Mouse (Mus musculus): ENCODE data around the gene Itpa. TPM values are rescaled to one million over a fixed set of nuclear protein-coding genes. Genes with fewer than 3 reads are reported as not detected.

The Itpa gene
- polyA plus RNA-seq (2016; fragmentation: Nextera tagmentation; extraction: Ambion mirVana) = 139 and 146 TPM in 2 replicates

- Histone ChIP-seq H3K27me3 (no peaks in the 10 kb centered on the region), H3K9me3 (no peaks in the 10 kb centered on the region), H3K36me3 (peaks cover 14% of the 10 kb centered on the region), H3K4me2 (replicated peaks) (peak within 1 kb of the TSS; percentile 87), H3K4me1 (peaks cover 28% of the 10 kb centered on the region), H3K4me3 (peak within 1 kb of the TSS; percentile 61), H3K9ac (replicated peaks) (peak within 1 kb of the TSS; percentile 71), H3K27ac (replicated peaks) (peak within 1 kb of the TSS; percentile 82)
- WGBS = under 1% methylated on average over 31 of the region's 31 CpGs
- peak; percentile 66 for ATAC-seq (ENCODE audit: low FRiP score, low read depth)
These were observed at the start of gene Itpa for GRCm38 (mm10) chr2:130667559-130667958. Gene Itpa (plus strand): TSS chr2:130667610.

GRCm38 (mm10) chr2:130618972-130619371 is 48.4 kb upstream of the Itpa start:
- WGBS = 94% methylated on average over 7 of the region's 7 CpGs
- H3K4me2 ChIP-seq (replicated peaks) = no peak overlapping the region
- H3K4me1 ChIP-seq = no peaks in the 10 kb centered on the region
- H3K4me3 ChIP-seq = no peak overlapping the region
- H3K36me3 ChIP-seq = peaks cover 63% of the 10 kb centered on the region
- H3K9me3 ChIP-seq = no peaks in the 10 kb centered on the region
- H3K27ac ChIP-seq (replicated peaks) = no peak overlapping the region
- ATAC-seq (ENCODE audit: low FRiP score, low read depth) = no peak
- H3K9ac ChIP-seq (replicated peaks) = no peak overlapping the region
- no peaks in the 10 kb centered on the region for H3K27me3 ChIP-seq

- Histone ChIP-seq H3K9ac (replicated peaks) (no peak overlapping the region), H3K4me3 (peak overlapping the region; percentile 96; the same call in 1 of the 2 replicates), H3K36me3 (peaks cover 31% of the 10 kb centered on the region), H3K4me2 (replicated peaks) (peak overlapping the region; percentile 95), H3K4me1 (peaks cover 13% of the 10 kb centered on the region), H3K27ac (replicated peaks) (no peak overlapping the region), H3K9me3 (no peaks in the 10 kb centered on the region), H3K27me3 (peaks cover 16% of the 10 kb centered on the region)
- no peak for ATAC-seq (ENCODE audit: low FRiP score, low read depth)
- 56% methylated on average over 3 of the region's 3 CpGs for WGBS
These were observed 39.0 kb upstream of the Itpa start for GRCm38 (mm10) chr2:130628424-130628823.

GRCm38 (mm10) chr2:130629080-130629838 is 38.2 kb upstream of the Itpa start:
- H3K27ac ChIP-seq (replicated peaks) = peak overlapping the region; percentile 58
- peak; percentile 45 for ATAC-seq (ENCODE audit: low FRiP score, low read depth)
- peaks cover 19% of the 10 kb centered on the region for H3K4me1 ChIP-seq
- peak overlapping the region; percentile 96 for H3K4me3 ChIP-seq
- peaks cover 25% of the 10 kb centered on the region for H3K36me3 ChIP-seq
- no peaks in the 10 kb centered on the region for H3K9me3 ChIP-seq
- H3K9ac ChIP-seq (replicated peaks) = peak overlapping the region; percentile 88
- peak overlapping the region; percentile 95 for H3K4me2 ChIP-seq (replicated peaks)
- WGBS = 3% methylated on average over 37 of the region's 37 CpGs
- H3K27me3 ChIP-seq = peaks cover 25% of the 10 kb centered on the region

- ATAC-seq (ENCODE audit: low FRiP score, low read depth) = peak; percentile 85
- Histone ChIP-seq H3K27ac (replicated peaks) (peak within 1 kb of the TSS; percentile 58), H3K9ac (replicated peaks) (peak within 1 kb of the TSS; percentile 88), H3K4me3 (peak within 1 kb of the TSS; percentile 96), H3K36me3 (peaks cover 22% of the 10 kb centered on the region), H3K4me2 (replicated peaks) (peak within 1 kb of the TSS; percentile 95), H3K9me3 (no peaks in the 10 kb centered on the region), H3K27me3 (peaks cover 30% of the 10 kb centered on the region), H3K4me1 (peaks cover 25% of the 10 kb centered on the region)
- WGBS = under 1% methylated on average over 25 of the region's 25 CpGs
These were observed 37.6 kb upstream of the Itpa start, which contains the start of the genes Fastkd5 and Ubox5 for GRCm38 (mm10) chr2:130629839-130630203. Gene Fastkd5 (minus strand): TSS chr2:130630027. Gene Ubox5 (minus strand): TSS chr2:130630038.

DNA sequence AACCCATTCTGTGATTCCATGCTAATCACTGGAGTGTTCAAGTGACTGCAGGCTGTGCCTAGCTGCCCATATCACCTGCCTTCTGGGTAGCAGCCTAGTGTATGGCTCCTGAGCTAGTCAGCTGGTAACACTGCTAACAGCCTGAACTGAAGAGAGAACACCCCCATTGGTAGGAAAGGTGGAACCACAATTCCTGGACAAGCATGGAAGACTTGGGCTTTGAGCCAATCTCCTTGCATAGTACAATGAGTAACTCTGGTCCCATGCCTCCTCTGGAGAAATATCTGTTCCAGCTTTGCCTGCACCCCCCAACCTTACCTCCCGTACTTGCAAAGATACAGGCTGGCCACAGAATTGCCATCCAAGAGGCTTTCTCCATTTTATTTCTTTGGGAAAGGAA is 35.0 kb upstream of the Itpa start:
- no peak overlapping the region for H3K9ac ChIP-seq (replicated peaks)
- peaks cover 56% of the 10 kb centered on the region for H3K27me3 ChIP-seq
- peaks cover 38% of the 10 kb centered on the region for H3K4me1 ChIP-seq

DNA sequence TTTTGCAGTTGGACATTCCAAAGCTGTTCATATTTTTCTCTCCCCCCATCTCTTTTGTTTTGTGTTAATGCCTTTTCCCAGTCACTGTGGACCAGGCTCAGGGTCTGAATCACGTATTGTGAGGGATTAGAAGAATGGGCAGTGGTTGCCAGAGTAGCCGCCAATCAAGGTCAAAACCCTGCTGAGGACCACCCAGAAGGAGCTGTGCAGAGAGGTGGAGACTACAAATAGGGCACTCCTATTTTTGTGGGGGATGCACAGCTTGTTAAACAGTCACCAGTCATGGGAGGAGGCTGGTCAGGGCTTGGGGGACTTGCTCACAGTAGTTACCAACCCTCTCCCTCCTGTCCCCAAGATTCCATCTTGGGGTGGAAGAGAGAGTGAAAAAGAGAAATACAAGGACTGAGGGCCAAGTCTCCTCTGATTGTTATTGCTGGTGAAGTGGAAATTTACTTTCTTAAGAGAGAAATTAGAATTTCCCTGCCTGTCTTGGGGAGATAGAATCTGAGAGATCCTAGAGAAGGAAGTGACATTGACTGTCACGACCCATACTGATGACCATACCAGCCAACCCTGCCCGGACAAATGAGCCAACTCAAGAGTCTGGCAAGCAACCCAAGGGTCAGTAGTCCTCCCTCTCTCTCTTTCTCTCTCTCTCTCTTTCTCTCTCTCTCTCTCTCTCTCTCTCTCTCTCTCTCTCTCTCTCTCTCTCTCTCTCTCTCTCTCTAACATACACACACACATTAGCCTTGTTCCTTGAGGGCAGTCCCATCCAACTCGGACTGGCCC is 34.3 kb upstream of the Itpa start:
- no peak overlapping the region for H3K4me3 ChIP-seq
- 46% methylated on average over 5 of the region's 5 CpGs for WGBS
- no peaks in the 10 kb centered on the region for H3K9me3 ChIP-seq
- no peak overlapping the region for H3K9ac ChIP-seq (replicated peaks)
- no peak for ATAC-seq (ENCODE audit: low FRiP score, low read depth)
- no peak overlapping the region for H3K4me2 ChIP-seq (replicated peaks)
- no peaks in the 10 kb centered on the region; the same call in 1 of the 2 replicates for H3K36me3 ChIP-seq
- peaks cover 63% of the 10 kb centered on the region for H3K27me3 ChIP-seq
- H3K27ac ChIP-seq (replicated peaks) = no peak overlapping the region
- peaks cover 38% of the 10 kb centered on the region for H3K4me1 ChIP-seq

More for the DNA sequence above, 35.0 kb upstream of the Itpa start:
- H3K27ac ChIP-seq (replicated peaks) = no peak overlapping the region
- H3K4me2 ChIP-seq (replicated peaks) = no peak overlapping the region
- 52% methylated on average over 1 of the region's 1 CpGs for WGBS
- no peaks in the 10 kb centered on the region for H3K9me3 ChIP-seq
- H3K4me3 ChIP-seq = no peak overlapping the region
- no peak for ATAC-seq (ENCODE audit: low FRiP score, low read depth)
- H3K36me3 ChIP-seq = peaks cover 4% of the 10 kb centered on the region

GRCm38 (mm10) chr2:130634006-130634738 is 33.2 kb upstream of the Itpa start:
- Histone ChIP-seq H3K27me3 (peaks cover 74% of the 10 kb centered on the region), H3K36me3 (no peaks in the 10 kb centered on the region), H3K27ac (replicated peaks) (peak overlapping the region; percentile 1; the same call in 1 of the 2 replicates), H3K4me3 (peak overlapping the region; percentile 34), H3K9ac (replicated peaks) (0 out of 2 replicates have a peak overlapping the region, but pooled peaks have one; percentile 53), H3K4me2 (replicated peaks) (peak overlapping the region; percentile 61), H3K4me1 (peaks cover 32% of the 10 kb centered on the region), H3K9me3 (no peaks in the 10 kb centered on the region)
- ATAC-seq (ENCODE audit: low FRiP score, low read depth) = peak; percentile 7; the same call in 1 of the 2 replicates
- WGBS = 14% methylated on average over 14 of the region's 14 CpGs

DNA sequence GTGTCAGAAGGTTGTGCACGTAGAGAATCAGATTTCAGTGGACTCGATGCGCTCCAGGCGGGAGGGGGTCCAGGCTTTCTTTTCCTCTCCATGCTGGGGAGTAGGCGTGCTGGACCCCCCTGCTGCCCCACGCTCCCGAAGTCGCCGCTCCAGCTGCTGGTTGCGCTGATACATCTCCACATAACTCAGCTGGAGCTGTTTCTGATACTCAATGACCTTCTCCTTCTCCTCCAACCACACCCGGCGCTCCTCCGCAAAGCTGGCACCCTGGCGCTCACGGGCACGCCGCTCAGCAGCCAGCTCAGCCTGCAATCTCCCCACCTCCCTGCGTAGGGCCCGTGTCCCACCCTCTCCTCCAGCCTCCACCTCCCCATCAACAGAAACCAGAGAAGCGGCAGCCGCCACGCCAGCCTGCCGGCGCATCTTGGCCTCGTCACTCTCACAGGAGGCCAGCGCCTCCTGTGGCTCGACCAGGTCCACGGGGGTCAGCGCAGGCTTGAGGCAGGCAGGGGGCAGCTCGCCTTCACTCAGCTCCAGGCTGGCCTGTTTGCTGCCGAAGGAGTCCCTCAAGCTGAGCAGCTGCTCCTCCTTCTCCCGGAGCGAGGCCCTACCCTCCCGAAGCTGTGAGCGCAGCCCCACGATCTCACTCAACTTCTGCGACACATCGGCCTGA is 32.5 kb upstream of the Itpa start:
- peaks cover 31% of the 10 kb centered on the region for H3K4me1 ChIP-seq
- ATAC-seq (ENCODE audit: low FRiP score, low read depth) = peak; percentile 50; the same call in 1 of the 2 replicates

DNA sequence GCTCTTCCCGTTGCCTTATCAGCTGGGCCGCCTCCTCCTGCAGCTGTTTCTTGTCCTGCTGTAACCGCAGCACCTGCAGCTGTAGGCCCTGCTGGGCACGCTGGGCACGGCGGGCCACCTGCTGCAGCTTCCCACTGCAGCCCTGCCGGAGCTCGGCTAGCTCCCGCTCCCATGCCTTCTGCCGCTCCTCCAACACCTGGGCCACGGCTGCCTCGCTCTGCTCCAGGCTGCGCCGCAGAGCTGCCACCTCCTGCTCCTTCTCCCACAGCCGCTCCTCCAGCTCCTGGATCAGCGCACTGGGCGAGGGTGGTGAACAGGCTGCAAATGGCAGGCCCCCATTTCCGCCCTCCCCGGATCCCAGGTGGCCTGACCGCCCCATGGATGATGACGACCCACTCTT is 31.6 kb upstream of the Itpa start:
- H3K27me3 ChIP-seq = peaks cover 88% of the 10 kb centered on the region
- WGBS = 13% methylated on average over 21 of the region's 21 CpGs

More for the DNA sequence above, 32.5 kb upstream of the Itpa start:
- Histone ChIP-seq H3K9me3 (no peaks in the 10 kb centered on the region), H3K4me2 (replicated peaks) (peak overlapping the region; percentile 61), H3K27me3 (peaks cover 81% of the 10 kb centered on the region), H3K4me3 (peak overlapping the region; percentile 34), H3K27ac (replicated peaks) (no peak overlapping the region), H3K9ac (replicated peaks) (peak overlapping the region; percentile 53), H3K36me3 (no peaks in the 10 kb centered on the region)
- 2% methylated on average over 38 of the region's 38 CpGs for WGBS

GRCm38 (mm10) chr2:130638101-130638611 is 29.3 kb upstream of the Itpa start:
- no peak overlapping the region for H3K9ac ChIP-seq (replicated peaks)
- 32% methylated on average over 16 of the region's 16 CpGs for WGBS
- no peak overlapping the region for H3K27ac ChIP-seq (replicated peaks)
- peaks cover 86% of the 10 kb centered on the region for H3K27me3 ChIP-seq
- no peak for ATAC-seq (ENCODE audit: low FRiP score, low read depth)
- H3K4me1 ChIP-seq = peaks cover 41% of the 10 kb centered on the region
- H3K4me3 ChIP-seq = no peak overlapping the region
- H3K4me2 ChIP-seq (replicated peaks) = no peak overlapping the region
- H3K9me3 ChIP-seq = no peaks in the 10 kb centered on the region
- no peaks in the 10 kb centered on the region for H3K36me3 ChIP-seq

More for the DNA sequence above, 31.6 kb upstream of the Itpa start:
- Histone ChIP-seq H3K9ac (replicated peaks) (no peak overlapping the region), H3K4me2 (replicated peaks) (peak overlapping the region; percentile 61), H3K9me3 (no peaks in the 10 kb centered on the region), H3K27ac (replicated peaks) (no peak overlapping the region), H3K4me1 (peaks cover 31% of the 10 kb centered on the region), H3K36me3 (no peaks in the 10 kb centered on the region), H3K4me3 (peak overlapping the region; percentile 13; the same call in 1 of the 2 replicates)
- ATAC-seq (ENCODE audit: low FRiP score, low read depth) = no peak

Measured in midbrain, embryonic 12.5 days (tissue).